Mouse (Mus musculus) lung, postnatal 0 days (tissue): ENCODE measurements around the gene Best3. TPM values are rescaled to one million over a fixed set of nuclear protein-coding genes. Genes with fewer than 3 reads are reported as not detected.

Source experiments
- ATAC-seq: fragments of 200-750 bp; cut with Nextera tagmentation; 2 replicates; pipeline ENCODE4 v1.8.0; 2017; ENCODE audit warnings: moderate library complexity
- DNase-seq: peaks from one replicate; pipeline ENCODE4 v3.0.0-alpha.2; 2016; ENCODE audit warnings: low spot score
- H3K27ac ChIP-seq: fragments of 300-500 bp; sonication (generic); 2 replicates; pipeline ENCODE4 v1.5.1; 2014; ENCODE audit warnings: antibody characterized with exemption, mild to moderate bottlenecking, low read length, mixed read lengths
- H3K27me3 ChIP-seq: fragments of 300-500 bp; sonication (generic); replicated peaks from 2 replicates; pipeline ENCODE4 v1.6.1; 2014; ENCODE audit warnings: low read length, mixed read lengths; ENCODE audit not compliant: insufficient read depth
- H3K36me3 ChIP-seq: fragments of 300-500 bp; sonication (generic); 2 replicates; pipeline ENCODE4 v1.6.1; 2014; ENCODE audit warnings: low read length, mixed read lengths; ENCODE audit not compliant: insufficient read depth
- H3K4me1 ChIP-seq: fragments of 300-500 bp; sonication (generic); 2 replicates; pipeline ENCODE4 v1.6.1; 2014; ENCODE audit warnings: antibody characterized with exemption, low read depth, low read length, mixed read lengths; ENCODE audit not compliant: insufficient read depth
- H3K4me2 ChIP-seq: fragments of 300-500 bp; sonication (generic); replicated peaks from 2 replicates; pipeline ENCODE4 v1.6.1; 2014; ENCODE audit warnings: low read depth, mild to moderate bottlenecking, low read length, moderate library complexity, mixed read lengths
- H3K4me3 ChIP-seq: fragments of 300-500 bp; sonication (generic); 2 replicates; pipeline ENCODE4 v1.5.1; 2014; ENCODE audit warnings: low read depth, low read length
- H3K9ac ChIP-seq: fragments of 300-500 bp; sonication (generic); replicated peaks from 2 replicates; pipeline ENCODE4 v1.6.1; 2014; ENCODE audit warnings: low read depth, mild to moderate bottlenecking
- H3K9me3 ChIP-seq: fragments of 300-500 bp; sonication (generic); 2 replicates; pipeline ENCODE4 v1.6.1; 2016; ENCODE audit warnings: low read length, mixed read lengths
- CTCF ChIP-seq: IDR thresholded peaks from 2 replicates; pipeline ENCODE4 v1.5.1; 2016; ENCODE audit warnings: antibody characterized with exemption, mild to moderate bottlenecking
- EP300 ChIP-seq: IDR thresholded peaks from 2 replicates; pipeline ENCODE4 v1.6.1; 2016; ENCODE audit warnings: antibody characterized with exemption, mild to moderate bottlenecking, control low read depth
- WGBS: fragments of 180-500 bp; shearing (Covaris S2); extraction: QIAGEN DNeasy Blood & Tissue Kit; methylation state at CpG from one replicate; pipeline ENCODE4 v1.1.7; 2014; 5-methylcytosine and 5-hydroxymethylcytosine counted together
- polyA plus RNA-seq: library from polyadenylated mRNA; unstranded; fragments of >200 nt; fragmentation: Nextera tagmentation; extraction: Ambion mirVana; gene quantifications from 2 replicates; pipeline ENCODE4 v1.2.1, GENCODE M21; 2015

The Best3 gene
- polyA plus RNA-seq, 1 experiment from 2014 or later: 0.43 TPM

DNA sequence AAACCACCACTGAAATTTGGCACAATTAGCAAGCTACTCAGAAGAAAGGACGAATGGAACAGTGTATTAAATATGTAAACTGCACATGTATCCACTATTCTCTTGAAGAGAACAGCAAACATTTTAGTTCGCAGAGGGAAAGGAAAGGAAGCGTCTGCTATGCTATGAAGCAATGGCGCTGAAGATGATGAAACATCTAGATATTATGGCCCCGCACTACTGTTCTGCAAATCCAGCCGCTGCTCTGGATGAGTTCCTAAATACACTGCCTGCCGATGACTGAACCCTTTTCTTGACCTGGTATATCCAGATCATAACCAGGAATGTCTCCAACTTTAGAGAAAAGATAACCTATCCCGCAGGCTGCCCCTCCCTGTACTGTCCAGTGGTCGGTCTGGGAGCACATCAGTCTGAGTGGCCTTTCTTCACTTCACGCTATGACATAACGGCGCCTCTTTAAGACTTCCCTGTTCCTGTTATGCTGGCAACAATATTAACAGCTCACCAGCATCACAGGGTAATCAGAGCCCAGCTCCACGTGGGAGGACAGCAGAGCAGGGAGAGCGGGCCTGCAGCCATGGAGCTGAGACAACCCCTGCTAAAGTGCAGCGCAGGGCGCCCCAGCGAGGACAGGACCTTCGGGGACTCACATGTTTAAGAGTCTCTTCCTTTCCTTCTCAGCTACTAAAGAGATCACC, 86.2 kb downstream of the Best3 start:
- H3K9me3 ChIP-seq: no peaks in the 10 kb centered on the region
- ATAC-seq: peak; percentile 59
- 82% methylated on average over 18 of the region's 18 CpGs for WGBS
- peak; percentile 66 for DNase-seq
- H3K36me3 ChIP-seq: 0 out of 2 replicates have a peak, but pooled peaks cover 23% of the 10 kb centered on the region
- H3K4me3 ChIP-seq: no peak overlapping the region
- H3K4me2 ChIP-seq: no peak overlapping the region
- H3K4me1 ChIP-seq: no peaks in the 10 kb centered on the region
- no peak overlapping the region for H3K27ac ChIP-seq
- no peak for TF ChIP-seq CTCF
- no peak for TF ChIP-seq EP300
- no peak overlapping the region for H3K9ac ChIP-seq
- no peaks in the 10 kb centered on the region for H3K27me3 ChIP-seq

DNA sequence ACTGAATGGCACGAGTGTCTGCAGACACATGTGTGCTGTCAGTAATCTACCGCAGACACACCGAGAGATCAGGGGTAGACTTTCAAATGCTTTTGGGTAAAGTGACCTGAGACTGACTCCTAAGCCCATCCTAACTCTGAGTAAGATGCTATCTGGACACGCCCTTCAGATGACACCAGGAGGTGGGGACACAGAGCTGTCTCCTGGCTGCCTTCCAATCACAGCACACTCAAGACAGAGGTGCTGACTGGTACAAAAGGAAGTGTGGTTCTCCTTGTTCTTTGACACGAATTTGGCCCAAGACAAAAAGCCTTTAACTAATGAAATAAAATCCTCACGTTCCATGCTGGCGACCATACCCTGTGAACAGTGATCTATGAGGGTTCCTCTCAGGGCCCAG, 87.1 kb downstream of the Best3 start:
- Histone ChIP-seq H3K36me3 (0 out of 2 replicates have a peak, but pooled peaks cover 23% of the 10 kb centered on the region), H3K4me1 (no peaks in the 10 kb centered on the region), H3K27ac (no peak overlapping the region), H3K9me3 (no peaks in the 10 kb centered on the region), H3K27me3 (no peaks in the 10 kb centered on the region), H3K4me3 (no peak overlapping the region), H3K4me2 (no peak overlapping the region), H3K9ac (no peak overlapping the region)
- 76% methylated on average over 7 of the region's 7 CpGs for WGBS
- DNase-seq (no peak), ATAC-seq (no peak)
- TF ChIP-seq EP300 (no peak), CTCF (no peak)

Other genes with a start within 250 kb of the Best3 start
- not detected in 2 replicates for gene Myrfl, start 89.4 kb upstream of the Best3 start, polyA plus RNA-seq
- 29.5 and 34.2 TPM in 2 replicates for gene Rab3ip, start 35.5 kb upstream of the Best3 start, polyA plus RNA-seq
- not detected in 2 replicates for gene Gm10271, start 13.7 kb upstream of the Best3 start, polyA plus RNA-seq
- 0.45 and 0.58 TPM in 2 replicates for gene Lrrc10, start 59.0 kb downstream of the Best3 start, polyA plus RNA-seq
- 107 and 109 TPM in 2 replicates for gene Cct2, start 77.5 kb downstream of the Best3 start, polyA plus RNA-seq
- 18.8 and 21.9 TPM in 2 replicates for gene Frs2, start 162.2 kb downstream of the Best3 start, polyA plus RNA-seq
- gene Yeats4, start 238.2 kb downstream of the Best3 start, polyA plus RNA-seq: 49.7 and 52.8 TPM in 2 replicates